Mouse (Mus musculus) heart, adult 18-20 months (tissue): Measurements from ENCODE around the gene Lin7b. TPM values are rescaled to one million over a fixed set of nuclear protein-coding genes. Genes with fewer than 3 reads are reported as not detected.
A peak's percentile ranks its signal among the peaks of the same experiment; 100 is the strongest.

Experiments used
- DNase-seq, 2 experiments: peaks; one replicate each; pipeline ENCODE4 v3.0.0; 2021 to 2022; ENCODE audit warnings: mixed read lengths in 1 of 2
- total RNA-seq, 2 experiments: library from RNA; stranded (reverse); gene quantifications; 2 replicates each; pipeline ENCODE4 v1.2.3; 2021

Gene Lin7b
- total RNA-seq, 2 experiments from 2014 or later, result 1.7 to 2.3 TPM

- DNase-seq, result no peak
These were observed 17.3 kb downstream of the Lin7b start for GRCm38 (mm10) chr7:45353041-45353440.

GRCm38 (mm10) chr7:45346905-45347304, 23.5 kb downstream of the Lin7b start:
- no peak for DNase-seq

GRCm38 (mm10) chr7:45343543-45343942, 26.8 kb downstream of the Lin7b start:
- DNase-seq, result no peak

GRCm38 (mm10) chr7:45342081-45342480, 28.3 kb downstream of the Lin7b start:
- DNase-seq, result no peak

- DNase-seq, result peak; percentile 79 to 85
These were observed 29.1 kb downstream of the Lin7b start for GRCm38 (mm10) chr7:45341303-45341702.

GRCm38 (mm10) chr7:45340669-45341068, 29.7 kb downstream of the Lin7b start:
- peak; percentile 74 to 76 for DNase-seq

GRCm38 (mm10) chr7:45340066-45340442, 30.3 kb downstream of the Lin7b start:
- DNase-seq, result no peak

- peak; percentile 74 to 75 for DNase-seq
These were observed 30.8 kb downstream of the Lin7b start for GRCm38 (mm10) chr7:45339410-45340065.

GRCm38 (mm10) chr7:45338161-45338911, 32.0 kb downstream of the Lin7b start:
- peak in 1 of 2 experiments; percentile 38 for DNase-seq

- DNase-seq, result no peak
These were observed 32.9 kb downstream of the Lin7b start for GRCm38 (mm10) chr7:45337469-45337868.

- DNase-seq, result no peak
These were observed 34.1 kb downstream of the Lin7b start for GRCm38 (mm10) chr7:45336319-45336718.

- peak; percentile 71 to 83 for DNase-seq
These were observed 35.3 kb downstream of the Lin7b start, which contains the start of gene Hrc for GRCm38 (mm10) chr7:45335056-45335455. Gene Hrc, plus strand, starts transcription at chr7:45335290.

GRCm38 (mm10) chr7:45334605-45335004, 35.8 kb downstream of the Lin7b start:
- DNase-seq, result peak; percentile 61 to 77

- peak; percentile 92 to 97 for DNase-seq
These were observed 36.9 kb downstream of the Lin7b start, which contains the start of gene Trpm4 for GRCm38 (mm10) chr7:45333431-45333982. Gene Trpm4, minus strand, starts transcription at chr7:45333780.

GRCm38 (mm10) chr7:45332685-45333425, 37.5 kb downstream of the Lin7b start:
- peak; percentile 71 to 77 for DNase-seq

GRCm38 (mm10) chr7:45331502-45331901, 38.9 kb downstream of the Lin7b start:
- DNase-seq, result no peak

- DNase-seq, result peak; percentile 41 to 42
These were observed 41.4 kb downstream of the Lin7b start for GRCm38 (mm10) chr7:45328841-45329475.

- no peak for DNase-seq
These were observed 44.6 kb downstream of the Lin7b start for GRCm38 (mm10) chr7:45325800-45326199.

- DNase-seq, result no peak
These were observed 47.3 kb downstream of the Lin7b start for GRCm38 (mm10) chr7:45323069-45323468.

- no peak for DNase-seq
These were observed 48.1 kb downstream of the Lin7b start for GRCm38 (mm10) chr7:45322245-45322644.
